Mouse (Mus musculus): Measurements from ENCODE around the gene Wdr26. TPM values are rescaled to one million over a fixed set of nuclear protein-coding genes. Genes with fewer than 3 reads are reported as not detected.

Gene Wdr26
- polyA plus RNA-seq, 1 experiment from 2014 or later, result 46.0 TPM

DNA sequence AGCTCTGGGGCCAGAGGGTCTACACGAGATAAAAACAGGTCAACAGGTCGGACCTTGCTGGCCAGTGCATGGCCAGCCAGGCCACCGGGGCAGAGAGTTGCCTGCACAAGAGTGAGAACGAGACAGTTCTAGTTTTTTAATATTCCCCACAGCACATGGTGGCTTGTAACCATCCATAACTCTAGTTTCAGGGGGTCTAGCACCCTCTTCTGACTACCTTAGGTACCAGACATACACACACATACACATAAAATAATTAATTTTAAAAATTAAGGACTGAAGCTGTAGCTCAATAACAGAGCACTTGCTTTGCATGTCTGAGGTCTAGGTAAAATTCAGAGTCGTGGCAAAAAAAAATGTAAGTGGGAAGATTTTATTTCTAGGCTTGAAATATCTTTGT, 39.8 kb upstream of the Wdr26 start:
- H3K4me3 ChIP-seq, result no peak overlapping the region
- no peaks in the 10 kb centered on the region for H3K36me3 ChIP-seq
- 88% methylated on average over 5 of the region's 5 CpGs for WGBS
- no peak overlapping the region for H3K9ac ChIP-seq
- H3K9me3 ChIP-seq, result peaks cover 2% of the 10 kb centered on the region; the same call in 1 of the 2 replicates
- ATAC-seq (ENCODE audit: low FRiP score), result no peak
- peaks cover 12% of the 10 kb centered on the region for H3K4me1 ChIP-seq (replicated peaks)
- no peak overlapping the region for H3K4me2 ChIP-seq
- H3K27ac ChIP-seq, result no peak overlapping the region
- no peaks in the 10 kb centered on the region for H3K27me3 ChIP-seq

DNA sequence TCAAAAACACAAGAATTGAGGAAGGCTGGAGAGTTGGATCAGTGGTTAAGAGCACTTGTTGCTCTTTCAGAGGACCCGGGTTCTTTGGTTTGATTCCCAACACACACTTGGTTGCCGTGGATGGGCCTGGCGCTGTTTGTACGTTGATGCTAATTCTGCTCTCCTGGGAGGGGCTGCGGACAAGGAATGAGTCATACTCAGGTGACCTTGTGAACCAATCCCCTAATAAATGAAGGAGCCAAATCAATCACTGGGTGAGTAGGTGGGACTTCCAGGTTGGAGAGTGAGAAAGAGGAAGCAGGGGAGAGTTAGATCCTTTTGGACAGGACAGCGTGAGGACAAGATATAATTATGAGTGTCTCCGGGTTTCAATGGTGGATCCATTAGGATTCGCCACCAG, 39.2 kb upstream of the Wdr26 start:
- Histone ChIP-seq H3K9ac (no peak overlapping the region), H3K27ac (no peak overlapping the region), H3K4me2 (no peak overlapping the region), H3K27me3 (no peaks in the 10 kb centered on the region), H3K4me1 (replicated peaks) (peaks cover 6% of the 10 kb centered on the region), H3K4me3 (no peak overlapping the region), H3K36me3 (no peaks in the 10 kb centered on the region), H3K9me3 (peaks cover 2% of the 10 kb centered on the region; the same call in 1 of the 2 replicates)
- 94% methylated on average over 8 of the region's 8 CpGs for WGBS
- ATAC-seq (ENCODE audit: low FRiP score), result no peak

DNA sequence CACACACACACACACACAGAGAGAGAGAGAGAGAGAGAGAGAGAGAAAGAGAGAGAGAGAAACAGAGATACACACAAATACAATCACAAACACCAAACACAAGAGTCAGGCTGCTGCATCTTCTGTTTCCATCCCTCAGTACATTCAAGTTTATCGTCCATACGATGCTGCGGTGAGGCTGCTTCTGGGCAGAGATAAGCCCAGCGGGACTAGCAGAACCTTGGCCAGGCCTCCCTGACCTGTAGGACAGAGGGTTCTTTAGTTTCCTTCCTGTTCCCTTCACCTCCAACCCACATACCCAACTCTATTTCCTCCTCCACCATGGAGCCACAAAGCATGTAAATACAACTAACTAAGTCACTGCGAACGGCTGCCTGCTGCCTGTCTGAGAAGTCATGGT, 37.7 kb upstream of the Wdr26 start:
- H3K9ac ChIP-seq, result no peak overlapping the region
- no peak overlapping the region for H3K4me3 ChIP-seq
- peaks cover 2% of the 10 kb centered on the region; the same call in 1 of the 2 replicates for H3K4me1 ChIP-seq (replicated peaks)
- peaks cover 2% of the 10 kb centered on the region; the same call in 1 of the 2 replicates for H3K9me3 ChIP-seq
- H3K4me2 ChIP-seq, result no peak overlapping the region
- no peaks in the 10 kb centered on the region for H3K36me3 ChIP-seq
- no peak overlapping the region for H3K27ac ChIP-seq
- ATAC-seq (ENCODE audit: low FRiP score), result no peak
- WGBS, result 90% methylated on average over 6 of the region's 6 CpGs
- H3K27me3 ChIP-seq, result no peaks in the 10 kb centered on the region

DNA sequence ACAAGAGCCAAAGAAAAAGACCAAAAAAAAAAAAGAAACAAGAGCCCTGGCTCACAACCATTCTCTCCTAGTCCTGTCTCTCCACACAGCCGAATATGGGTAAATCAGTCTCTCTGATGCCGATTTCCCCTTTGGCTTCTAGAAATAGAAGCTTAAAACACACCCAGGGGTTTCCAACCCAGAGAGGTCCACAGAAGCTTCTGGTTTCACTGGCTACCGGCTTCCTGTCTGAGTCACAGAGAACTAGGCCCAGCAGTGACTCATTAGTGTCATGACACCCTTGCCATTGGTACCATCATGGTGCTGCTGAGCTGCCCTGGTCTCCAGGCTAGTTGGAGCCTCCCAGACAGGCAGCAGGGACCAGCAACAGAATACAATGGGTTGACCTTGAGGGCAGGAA, 35.4 kb upstream of the Wdr26 start:
- no peak for ATAC-seq (ENCODE audit: low FRiP score)
- Histone ChIP-seq H3K4me2 (no peak overlapping the region), H3K4me1 (replicated peaks) (peaks cover 2% of the 10 kb centered on the region; the same call in 1 of the 2 replicates), H3K9me3 (peaks cover 2% of the 10 kb centered on the region; the same call in 1 of the 2 replicates), H3K27me3 (no peaks in the 10 kb centered on the region), H3K27ac (no peak overlapping the region), H3K36me3 (no peaks in the 10 kb centered on the region), H3K4me3 (no peak overlapping the region), H3K9ac (no peak overlapping the region)
- WGBS, result 83% methylated on average over 3 of the region's 3 CpGs

DNA sequence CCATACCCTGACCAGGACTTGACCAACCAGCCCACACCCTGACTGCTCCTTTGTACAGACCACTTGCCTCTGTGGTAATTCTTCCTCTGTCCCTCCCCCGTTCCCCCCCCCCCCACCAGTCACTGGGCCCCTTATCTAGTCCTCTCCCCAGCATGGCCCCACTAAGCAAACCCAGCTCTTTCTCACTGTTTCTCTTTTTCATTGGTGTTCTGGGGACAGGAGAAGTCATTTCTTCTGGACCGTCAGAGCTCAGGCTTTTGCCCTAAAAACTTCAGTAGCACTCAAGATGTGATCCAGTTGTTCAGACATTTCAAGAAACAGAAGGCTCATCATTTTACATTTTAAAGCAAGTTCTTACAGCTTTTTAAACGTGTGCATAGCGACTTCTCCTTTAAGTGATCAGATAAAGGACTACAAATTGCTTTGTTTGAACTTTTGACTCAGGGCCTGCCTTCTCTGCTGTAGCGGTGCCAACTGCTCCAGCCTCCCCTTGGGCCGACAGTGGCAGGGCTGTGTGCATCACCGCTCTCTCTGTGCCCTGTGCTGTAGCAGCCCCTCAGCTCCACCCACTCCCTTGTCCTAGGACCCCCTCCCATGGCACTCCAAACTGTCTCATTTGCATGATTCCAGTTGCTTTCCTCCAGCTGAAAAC, 34.8 kb upstream of the Wdr26 start:
- ATAC-seq (ENCODE audit: low FRiP score), result no peak
- peaks cover 2% of the 10 kb centered on the region; the same call in 1 of the 2 replicates for H3K9me3 ChIP-seq
- H3K4me2 ChIP-seq, result no peak overlapping the region
- H3K4me3 ChIP-seq, result no peak overlapping the region
- H3K36me3 ChIP-seq, result no peaks in the 10 kb centered on the region
- no peaks in the 10 kb centered on the region for H3K27me3 ChIP-seq
- no peak overlapping the region for H3K9ac ChIP-seq
- H3K4me1 ChIP-seq (replicated peaks), result peaks cover 2% of the 10 kb centered on the region; the same call in 1 of the 2 replicates
- no peak overlapping the region for H3K27ac ChIP-seq
- WGBS, result 40% methylated on average over 7 of the region's 7 CpGs

DNA sequence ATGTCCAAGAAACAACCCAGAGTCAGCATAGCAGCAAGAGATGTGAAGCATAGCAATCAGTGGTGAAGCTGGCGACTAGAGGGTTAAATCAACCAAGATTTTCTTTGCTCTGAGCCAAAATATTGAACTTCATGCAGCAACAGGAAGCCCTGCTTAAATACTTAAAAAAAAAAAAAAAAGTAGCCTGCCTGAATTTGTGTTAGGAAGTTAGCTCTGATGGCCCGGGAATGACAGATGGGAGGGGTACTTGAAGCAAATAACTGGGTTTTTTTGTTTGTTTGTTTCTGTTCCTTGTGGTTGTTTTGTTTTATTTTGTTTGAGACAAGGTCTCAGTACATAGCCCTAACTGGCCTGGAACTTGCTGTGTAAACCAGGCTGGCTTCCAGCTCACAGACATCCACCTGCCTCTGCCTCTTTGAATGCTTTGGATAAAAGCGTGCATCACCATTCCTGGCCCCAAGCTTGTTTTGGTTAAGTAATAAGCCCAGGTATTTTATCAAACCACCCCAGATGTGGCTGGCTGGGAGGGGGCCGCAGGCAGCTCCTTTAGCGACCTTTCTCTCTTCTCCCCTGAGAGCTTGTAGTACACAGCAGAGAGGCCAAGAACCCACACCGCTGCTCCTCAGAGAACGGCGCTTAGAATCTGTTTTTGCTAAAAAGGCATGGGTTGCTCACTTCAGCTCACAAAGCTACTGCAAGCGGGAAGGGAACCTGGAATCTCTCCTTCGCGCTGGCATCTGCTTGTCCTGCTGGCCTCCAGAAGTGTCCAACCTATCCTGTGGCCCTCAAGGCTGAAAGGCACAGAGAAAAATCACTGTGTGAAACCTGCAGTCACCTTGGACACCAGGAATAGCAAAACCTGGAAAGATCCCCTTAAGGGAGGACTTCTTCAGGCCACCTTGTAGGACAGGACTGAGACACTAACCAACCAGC, 34.0 kb upstream of the Wdr26 start:
- no peak for ATAC-seq (ENCODE audit: low FRiP score)
- peaks cover 2% of the 10 kb centered on the region; the same call in 1 of the 2 replicates for H3K9me3 ChIP-seq
- no peak overlapping the region for H3K9ac ChIP-seq
- no peaks in the 10 kb centered on the region for H3K36me3 ChIP-seq
- no peak overlapping the region for H3K4me3 ChIP-seq
- 83% methylated on average over 11 of the region's 11 CpGs for WGBS
- H3K4me1 ChIP-seq (replicated peaks), result peaks cover 2% of the 10 kb centered on the region; the same call in 1 of the 2 replicates
- no peaks in the 10 kb centered on the region for H3K27me3 ChIP-seq
- no peak overlapping the region for H3K27ac ChIP-seq
- H3K4me2 ChIP-seq, result no peak overlapping the region

DNA sequence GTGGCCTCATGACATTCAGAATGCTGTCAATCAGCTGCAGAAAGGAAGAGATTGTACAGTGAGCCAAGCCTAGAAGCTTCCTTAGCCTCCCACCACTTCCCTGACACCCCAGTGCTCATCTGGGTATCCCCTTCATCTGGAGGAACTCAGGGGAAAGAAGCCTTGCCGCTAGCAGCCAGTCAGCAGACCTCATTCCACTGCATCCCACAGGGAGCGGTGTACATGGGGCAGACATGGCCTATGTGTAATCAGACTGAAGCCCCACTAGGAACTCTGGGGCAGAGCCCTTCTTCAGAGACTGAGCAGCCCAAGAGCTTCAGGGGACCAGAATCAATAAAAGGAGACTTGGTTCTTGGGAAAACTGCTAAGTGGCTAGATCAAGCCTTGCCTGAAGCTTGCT, 33.3 kb upstream of the Wdr26 start:
- WGBS, result 92% methylated on average over 2 of the region's 2 CpGs
- peaks cover 2% of the 10 kb centered on the region; the same call in 1 of the 2 replicates for H3K4me1 ChIP-seq (replicated peaks)
- H3K9me3 ChIP-seq, result 0 out of 2 replicates have a peak, but pooled peaks cover under 1% of the 10 kb centered on the region
- H3K36me3 ChIP-seq, result no peaks in the 10 kb centered on the region
- H3K9ac ChIP-seq, result no peak overlapping the region
- no peak overlapping the region for H3K27ac ChIP-seq
- ATAC-seq (ENCODE audit: low FRiP score), result no peak
- no peak overlapping the region for H3K4me2 ChIP-seq
- H3K27me3 ChIP-seq, result no peaks in the 10 kb centered on the region
- H3K4me3 ChIP-seq, result no peak overlapping the region

DNA sequence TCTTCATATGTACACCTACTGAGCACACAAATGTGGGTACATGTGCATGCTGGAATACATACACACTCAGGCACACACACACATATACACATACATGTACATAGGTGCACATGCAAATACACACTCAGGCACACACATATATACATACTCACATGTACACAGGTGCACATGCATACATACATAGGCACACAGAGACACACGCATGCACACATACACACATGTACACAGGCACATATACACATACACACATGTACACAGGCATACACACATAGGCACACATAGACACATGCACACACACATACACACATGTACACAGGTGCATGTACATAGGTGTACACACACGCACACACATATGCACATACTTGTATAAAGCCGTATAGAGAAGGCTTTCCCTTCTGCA, 29.4 kb upstream of the Wdr26 start:
- WGBS, result 98% methylated on average over 3 of the region's 3 CpGs
- no peak overlapping the region for H3K4me3 ChIP-seq
- no peaks in the 10 kb centered on the region for H3K36me3 ChIP-seq
- no peaks in the 10 kb centered on the region for H3K9me3 ChIP-seq
- no peak overlapping the region for H3K27ac ChIP-seq
- no peaks in the 10 kb centered on the region; the same call in 1 of the 2 replicates for H3K4me1 ChIP-seq (replicated peaks)
- no peak overlapping the region for H3K4me2 ChIP-seq
- ATAC-seq (ENCODE audit: low FRiP score), result no peak
- no peaks in the 10 kb centered on the region for H3K27me3 ChIP-seq
- no peak overlapping the region for H3K9ac ChIP-seq

DNA sequence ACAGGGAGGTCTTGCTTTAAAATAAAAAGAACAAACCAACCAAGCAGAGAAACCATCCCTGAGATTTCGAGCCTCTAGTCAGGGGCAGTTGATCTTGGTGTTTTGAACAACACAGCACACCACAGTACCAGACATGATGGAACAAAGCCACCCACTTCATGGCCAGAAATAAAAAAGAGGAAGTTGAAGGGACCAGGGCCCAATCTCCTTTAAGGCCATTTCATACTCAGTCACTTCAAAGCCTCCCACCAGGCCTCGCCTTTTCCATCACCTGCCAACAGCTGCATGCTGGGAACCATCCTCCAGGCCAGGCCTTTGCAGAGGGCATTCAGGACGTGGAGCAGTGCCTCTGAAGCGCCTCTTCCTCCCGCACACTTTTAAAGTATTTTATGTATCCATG, 25.5 kb upstream of the Wdr26 start:
- no peak overlapping the region for H3K4me2 ChIP-seq
- no peaks in the 10 kb centered on the region for H3K27me3 ChIP-seq
- H3K9me3 ChIP-seq, result no peaks in the 10 kb centered on the region
- H3K36me3 ChIP-seq, result no peaks in the 10 kb centered on the region
- no peak overlapping the region for H3K4me3 ChIP-seq
- H3K4me1 ChIP-seq (replicated peaks), result no peaks in the 10 kb centered on the region; the same call in 1 of the 2 replicates
- no peak overlapping the region for H3K9ac ChIP-seq
- H3K27ac ChIP-seq, result no peak overlapping the region
- ATAC-seq (ENCODE audit: low FRiP score), result no peak
- 64% methylated on average over 5 of the region's 5 CpGs for WGBS

DNA sequence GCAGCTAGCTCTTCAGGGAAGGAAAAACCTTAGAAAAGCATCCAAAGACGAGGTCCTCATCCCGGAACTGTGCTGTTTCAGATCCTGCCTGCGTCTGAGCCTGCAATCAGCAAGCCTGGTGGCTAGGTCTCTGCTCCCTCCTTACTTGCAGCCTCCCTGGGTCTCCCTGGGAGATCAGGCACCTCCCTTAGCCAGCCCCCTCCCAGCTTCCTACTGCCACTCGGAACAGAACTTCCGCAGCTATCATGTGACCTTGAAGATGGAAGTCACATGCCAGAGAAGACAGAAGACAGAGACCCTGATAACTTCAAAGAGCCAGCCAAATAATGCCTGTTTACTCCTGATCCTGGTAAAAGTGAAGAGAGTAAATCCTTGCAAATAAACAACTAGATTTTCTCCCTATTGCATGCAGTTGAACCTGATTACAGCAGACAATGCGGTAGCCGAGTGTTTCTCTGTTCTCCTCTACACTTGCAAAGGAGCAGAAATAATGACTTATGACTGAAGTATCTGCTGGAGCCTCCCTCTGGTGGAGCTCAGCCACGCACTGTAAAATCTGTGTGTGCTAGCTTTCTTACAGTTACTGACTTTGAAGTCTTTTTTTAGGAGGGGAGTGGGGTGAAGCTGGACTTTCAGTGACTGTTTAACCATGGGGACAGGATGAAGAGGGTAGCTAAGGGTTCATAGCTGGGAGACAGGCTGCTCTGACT, 22.7 kb upstream of the Wdr26 start:
- no peak overlapping the region for H3K9ac ChIP-seq
- H3K27ac ChIP-seq, result no peak overlapping the region
- H3K4me1 ChIP-seq (replicated peaks), result peaks cover 8% of the 10 kb centered on the region; the same call in 1 of the 2 replicates
- H3K36me3 ChIP-seq, result no peaks in the 10 kb centered on the region
- WGBS, result 61% methylated on average over 8 of the region's 8 CpGs
- ATAC-seq (ENCODE audit: low FRiP score), result no peak
- no peak overlapping the region for H3K4me3 ChIP-seq
- H3K27me3 ChIP-seq, result no peaks in the 10 kb centered on the region
- no peaks in the 10 kb centered on the region for H3K9me3 ChIP-seq
- H3K4me2 ChIP-seq, result no peak overlapping the region

DNA sequence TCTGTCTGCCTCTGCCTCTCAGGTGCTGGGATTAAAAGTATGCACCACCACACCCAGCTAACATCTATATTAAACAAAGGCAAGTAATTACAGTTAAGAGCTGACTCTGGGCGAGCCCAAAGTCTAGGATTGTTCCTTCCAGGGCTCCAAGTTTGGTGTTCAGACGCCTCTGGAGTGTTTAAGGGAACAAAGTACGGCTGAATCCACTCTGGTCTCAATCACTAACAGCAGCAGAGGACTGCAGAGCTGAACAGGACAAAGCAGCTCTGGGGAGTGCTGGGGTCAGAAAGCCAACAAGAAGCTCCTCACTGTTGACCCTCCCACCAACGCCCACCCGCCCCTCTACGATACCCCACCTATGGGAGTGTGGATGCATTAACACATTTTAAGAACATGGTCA, 21.9 kb upstream of the Wdr26 start:
- Histone ChIP-seq H3K9ac (no peak overlapping the region), H3K4me1 (replicated peaks) (peaks cover 8% of the 10 kb centered on the region; the same call in 1 of the 2 replicates), H3K27ac (no peak overlapping the region), H3K27me3 (no peaks in the 10 kb centered on the region), H3K4me2 (no peak overlapping the region), H3K4me3 (no peak overlapping the region), H3K9me3 (no peaks in the 10 kb centered on the region), H3K36me3 (no peaks in the 10 kb centered on the region)
- ATAC-seq (ENCODE audit: low FRiP score), result no peak
- 85% methylated on average over 6 of the region's 6 CpGs for WGBS

All from hindbrain, embryonic 13.5 days (tissue).